Mouse (Mus musculus): ENCODE data around the gene Gadl1. TPM values are rescaled to one million over a fixed set of nuclear protein-coding genes. Genes with fewer than 3 reads are reported as not detected.

The Gadl1 gene
- total and polyA plus RNA-seq, 3 experiments: 0.06 to 0.08 TPM; not detected in 1

DNA sequence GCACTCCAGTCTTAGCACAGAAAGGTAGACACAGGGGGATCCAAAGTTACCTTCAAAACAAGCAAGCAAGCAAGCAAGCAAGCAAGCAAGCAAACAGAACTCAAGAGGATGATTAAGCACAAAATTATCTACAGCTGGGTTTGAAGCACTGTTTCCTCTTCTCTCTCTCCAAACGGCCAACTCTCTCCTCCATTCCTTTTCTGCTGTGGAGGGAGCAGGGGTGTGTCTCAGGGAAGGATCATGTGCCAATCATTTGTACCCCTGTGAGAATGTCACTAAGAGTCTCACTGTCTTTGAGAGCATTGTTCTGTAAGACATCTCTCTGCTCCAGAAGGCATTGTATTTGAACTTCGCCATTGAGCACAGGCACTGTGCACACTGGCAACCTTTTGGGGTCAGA lies 27.1 kb downstream of the Gadl1 start:
- H3K36me3 ChIP-seq (ENCODE audit: control insufficient read depth in 1 of 2, insufficient read depth in 2 of 2, low read length in 2 of 2): no peaks in the 10 kb centered on the region
- TF ChIP-seq TAL1 (IDR thresholded peaks at IDR 0.05; ENCODE audit: low read length) (no peak), UBTF (IDR thresholded peaks at IDR 0.05; ENCODE audit: borderline replicate concordance, insufficient read depth, low read depth, low read length) (no peak), GATA1 (IDR thresholded peaks at IDR 0.05; ENCODE audit: low read depth, low read length) (no peak), CHD1 (IDR thresholded peaks at IDR 0.05; ENCODE audit: low read depth, low read length) (no peak), TCF12 (IDR thresholded peaks at IDR 0.05; ENCODE audit: low read depth, low read length) (no peak), POLR2AphosphoS5 (IDR thresholded peaks at IDR 0.05; ENCODE audit: borderline replicate concordance, low read depth, low read length) (no peak), MAX (IDR thresholded peaks at IDR 0.05; ENCODE audit: low read length) (no peak), POLR2AphosphoS2 (IDR thresholded peaks at IDR 0.05; ENCODE audit: low read length) (no peak), MXI1 (IDR thresholded peaks at IDR 0.05; ENCODE audit: low read depth, low read length) (no peak), ZMIZ1 (IDR thresholded peaks at IDR 0.05; ENCODE audit: low read depth, low read length) (no peak), USF1 (IDR thresholded peaks at IDR 0.05; ENCODE audit: low read depth, low read length) (no peak), NELFE (IDR thresholded peaks at IDR 0.05; ENCODE audit: low read depth, low read length) (no peak)
- H3K27ac ChIP-seq (ENCODE audit: control insufficient read depth, low read depth, low read length): no peak overlapping the region
- no peak overlapping the region for H3K9ac ChIP-seq (ENCODE audit: control insufficient read depth, low read depth, low read length, poor library complexity, severe bottlenecking)
- no peak overlapping the region for H3K4me3 ChIP-seq (ENCODE audit: control insufficient read depth in 1 of 2, insufficient read depth in 1 of 2, low read depth in 2 of 2, low read length in 2 of 2)
- DNase-seq (ENCODE audit: low read depth, low spot score): no peak
- H3K9me3 ChIP-seq (replicated peaks; ENCODE audit: insufficient read depth, low read length): no peaks in the 10 kb centered on the region
- no peaks in the 10 kb centered on the region for H3K4me1 ChIP-seq (ENCODE audit: control insufficient read depth in 1 of 2, insufficient read depth in 2 of 2, low read length in 2 of 2)
- H3K27me3 ChIP-seq (ENCODE audit: control insufficient read depth in 1 of 2, insufficient read depth in 2 of 2, low read length in 2 of 2): no peaks in the 10 kb centered on the region
- no peaks in the 10 kb centered on the region for H3K79me2 ChIP-seq (ENCODE audit: control insufficient read depth, insufficient read depth, low read length, poor library complexity)

DNA sequence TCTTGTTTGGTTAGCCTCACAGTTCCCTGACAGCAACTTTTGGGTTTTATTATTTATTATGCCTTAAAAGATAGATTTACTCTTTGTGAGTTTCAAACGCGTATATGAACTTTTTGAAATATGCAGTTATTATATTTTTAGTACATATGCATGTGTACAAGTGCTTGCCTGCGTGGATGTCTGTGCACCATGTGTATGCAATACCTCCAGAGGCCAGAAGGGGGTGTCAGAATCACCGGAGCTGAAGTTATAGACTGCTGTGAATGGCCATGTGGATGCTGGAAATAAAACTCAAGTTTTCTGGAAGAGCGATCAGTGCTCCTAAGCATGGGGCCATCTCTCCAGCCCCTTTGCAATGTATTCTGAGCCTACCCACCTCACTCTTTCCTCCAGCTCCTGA lies 28.7 kb downstream of the Gadl1 start:
- TF ChIP-seq MAZ (IDR thresholded peaks at IDR 0.05; ENCODE audit: low read depth, low read length): no peak
- TF ChIP-seq BHLHE40 (IDR thresholded peaks at IDR 0.05; ENCODE audit: borderline replicate concordance, low read depth, low read length): no peak
- no peak for TF ChIP-seq ZKSCAN1 (IDR thresholded peaks at IDR 0.05; ENCODE audit: low read depth, low read length)
- TF ChIP-seq SMC3 (IDR thresholded peaks at IDR 0.05; ENCODE audit: low read depth, low read length): no peak
- no peak for TF ChIP-seq NELFE (IDR thresholded peaks at IDR 0.05; ENCODE audit: low read depth, low read length)
- TF ChIP-seq MYB (IDR thresholded peaks at IDR 0.05; ENCODE audit: low read depth, low read length): no peak
- TF ChIP-seq POLR2A (IDR thresholded peaks at IDR 0.05; ENCODE audit: control insufficient read depth in 1 of 2, insufficient read depth in 1 of 2, low read depth in 1 of 2, low read length in 2 of 2, poor library complexity in 1 of 2): no peak
- no peak for TF ChIP-seq RAD21 (IDR thresholded peaks at IDR 0.05; ENCODE audit: low read depth, low read length)
- TF ChIP-seq GABPA (IDR thresholded peaks at IDR 0.05; ENCODE audit: low read depth, low read length): no peak
- no peak for TF ChIP-seq GATA1 (IDR thresholded peaks at IDR 0.05; ENCODE audit: low read depth, low read length)
- no peaks in the 10 kb centered on the region for H3K9me3 ChIP-seq (replicated peaks; ENCODE audit: insufficient read depth, low read length)
- no peaks in the 10 kb centered on the region for H3K36me3 ChIP-seq (ENCODE audit: control insufficient read depth in 1 of 2, insufficient read depth in 2 of 2, low read length in 2 of 2)
- H3K4me3 ChIP-seq (ENCODE audit: control insufficient read depth in 1 of 2, insufficient read depth in 1 of 2, low read depth in 2 of 2, low read length in 2 of 2): no peak overlapping the region
- DNase-seq (ENCODE audit: low read depth, low spot score): no peak
- H3K9ac ChIP-seq (ENCODE audit: control insufficient read depth, low read depth, low read length, poor library complexity, severe bottlenecking): no peak overlapping the region
- no peaks in the 10 kb centered on the region for H3K79me2 ChIP-seq (ENCODE audit: control insufficient read depth, insufficient read depth, low read length, poor library complexity)
- no peaks in the 10 kb centered on the region for H3K4me1 ChIP-seq (ENCODE audit: control insufficient read depth in 1 of 2, insufficient read depth in 2 of 2, low read length in 2 of 2)
- no peak overlapping the region for H3K27ac ChIP-seq (ENCODE audit: control insufficient read depth, low read depth, low read length)
- H3K27me3 ChIP-seq (ENCODE audit: control insufficient read depth in 1 of 2, insufficient read depth in 2 of 2, low read length in 2 of 2): no peaks in the 10 kb centered on the region
